Mouse (Mus musculus) heart, adult 2 months (tissue): ENCODE results near the gene 1700025F22Rik. TPM values are rescaled to one million over a fixed set of nuclear protein-coding genes. Genes with fewer than 3 reads are reported as not detected.
"Not testable (repeated sequence)": the region's sequence is repeated elsewhere in the genome, so short reads cannot be mapped to it uniquely, and the experiment has no call there.

Experiments used
- DNase-seq, 2 experiments: peaks; one replicate each; pipeline ENCODE4 v3.0.0; 2021
- H3K27ac ChIP-seq: fragments of 200-600 bp; 2 replicates; pipeline ENCODE4 v1.8.1; 2022
- H3K27me3 ChIP-seq: fragments of 200-500 bp; 2 replicates; pipeline ENCODE4 v1.6.1; 2012; ENCODE audit warnings: mild to moderate bottlenecking, low read length, inconsistent platforms, mixed read lengths; ENCODE audit not compliant: control insufficient read depth, insufficient read depth
- H3K36me3 ChIP-seq: fragments of 200-500 bp; 2 replicates; pipeline ENCODE4 v1.6.1; 2012; ENCODE audit warnings: low read length, inconsistent platforms; ENCODE audit not compliant: control insufficient read depth, insufficient read depth
- H3K4me1 ChIP-seq: fragments of 200-500 bp; 2 replicates; pipeline ENCODE4 v1.6.1; 2011; ENCODE audit warnings: low read length; ENCODE audit not compliant: control insufficient read depth, insufficient read depth
- H3K4me3 ChIP-seq: fragments of 200-600 bp; 2 replicates; pipeline ENCODE4 v1.8.1; 2022
- H3K79me2 ChIP-seq: fragments of 200-500 bp; replicated peaks from 2 replicates; pipeline ENCODE4 v1.6.1; 2012; ENCODE audit warnings: mild to moderate bottlenecking, inconsistent platforms, low read length, moderate library complexity, mixed read lengths; ENCODE audit not compliant: control insufficient read depth, insufficient read depth
- H3K9ac ChIP-seq: fragments of 200-500 bp; 2 replicates; pipeline ENCODE4 v1.6.1; 2012; ENCODE audit warnings: low read depth, mild to moderate bottlenecking, control low read depth, inconsistent platforms, low read length, mixed read lengths
- CTCF ChIP-seq: fragments of 200-600 bp; IDR thresholded peaks from 2 replicates; pipeline ENCODE4 v1.8.1; 2022; ENCODE audit warnings: antibody characterized with exemption, mild to moderate bottlenecking, moderate library complexity
- EP300 ChIP-seq: fragments of 200-500 bp; IDR thresholded peaks from 2 replicates; pipeline ENCODE4 v1.6.1; 2011; ENCODE audit warnings: low read depth, low read length, control low read depth; ENCODE audit not compliant: insufficient read depth
- POLR2A ChIP-seq: fragments of 200-500 bp; IDR thresholded peaks from 2 replicates; pipeline ENCODE4 v1.6.1; 2011; ENCODE audit warnings: mild to moderate bottlenecking, low read depth, low read length, control low read depth; ENCODE audit not compliant: insufficient read depth
- WGBS: fragments of 180-500 bp; shearing (Covaris S2); methylation state at CpG from one replicate; pipeline ENCODE4 v1.1.7; 2018; 5-methylcytosine and 5-hydroxymethylcytosine counted together
- intact Hi-C: fragments of 180-260 bp; cut with DNase I; formaldehyde crosslinking; loops from one replicate; pipeline ENCODE4 v1.15.1; 2025
- long read RNA-seq: library from polyadenylated mRNA; stranded (forward); transcript quantifications from one replicate; pipeline ENCODE4 v2.0.0, GENCODE M21; 2021
- polyA plus RNA-seq: library from polyadenylated mRNA; depleted of rRNA; stranded (reverse); fragments of >200 nt; gene quantifications from 2 replicates; pipeline ENCODE4 v1.2.3, GENCODE M21; 2012; rRNA removed
- total RNA-seq, 2 experiments: library from RNA; stranded (reverse); gene quantifications; 2 replicates each; pipeline ENCODE4 v1.2.3; 2021

Gene 1700025F22Rik
- total RNA-seq = not detected
- not detected in 2 replicates for polyA plus RNA-seq
- long read RNA-seq = 0 reads

DNA sequence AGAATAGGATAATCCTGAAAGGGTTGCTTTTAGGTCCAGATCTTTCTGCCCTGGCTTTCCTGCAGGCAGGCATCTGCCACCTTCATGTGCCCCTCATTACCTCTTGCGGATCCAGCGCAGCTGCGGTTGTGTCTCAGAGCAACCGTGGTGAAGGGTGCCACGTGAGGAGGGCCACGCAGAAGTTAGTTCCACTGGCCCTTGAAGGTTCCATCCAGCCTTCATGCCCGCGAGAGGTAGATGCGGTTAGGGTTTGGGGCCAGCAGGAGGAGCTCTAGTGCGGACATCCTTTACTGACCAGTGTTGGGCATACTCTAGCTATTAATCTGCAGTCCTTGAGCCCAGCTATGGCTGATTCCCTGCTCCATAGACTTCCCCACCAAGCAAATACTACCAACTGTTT, at the start of gene 1700025F22Rik:
Gene 1700025F22Rik (minus strand): TSS at position 149 of the 400 bp plus-strand sequence.
- TF ChIP-seq CTCF (peak; percentile 47), POLR2A (no peak), EP300 (no peak)
- Histone ChIP-seq H3K4me1 (no peaks in the 10 kb centered on the region), H3K4me3 (no peak within 1 kb of the TSS), H3K27me3 (no peaks in the 10 kb centered on the region), H3K27ac (no peak within 1 kb of the TSS), H3K9ac (no peak within 1 kb of the TSS), H3K79me2 (no peaks in the 10 kb centered on the region), H3K36me3 (no peaks in the 10 kb centered on the region)
- intact Hi-C loops = no loop called here
- DNase-seq = peak; percentile 14 to 29
- 35% methylated on average over 10 of the region's 10 CpGs for WGBS

DNA sequence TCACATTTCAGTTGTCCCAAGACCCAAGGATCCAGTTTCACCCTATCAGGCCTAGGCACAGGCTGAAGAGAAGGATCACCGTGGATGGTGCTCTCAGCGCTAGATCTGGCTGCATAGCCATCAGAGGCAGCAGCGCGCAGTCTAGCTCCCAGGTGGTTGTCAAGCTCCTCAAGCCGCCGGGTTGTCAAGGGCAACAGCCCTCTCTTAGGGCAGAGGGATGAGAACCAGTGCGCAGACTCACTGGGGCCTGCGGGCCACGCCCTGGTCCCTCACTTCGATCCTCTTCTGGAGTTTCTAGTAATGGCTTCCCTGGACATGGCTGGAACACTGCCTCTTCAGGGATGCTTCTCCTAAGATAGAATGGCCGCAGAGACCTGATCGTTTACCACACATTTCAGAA, 31.4 kb upstream of the 1700025F22Rik start, which contains the start of gene Ms4a13:
Gene Ms4a13 (minus strand): TSS at position 192 of the 400 bp plus-strand sequence.
- Histone ChIP-seq H3K27ac (no peak within 1 kb of the TSS), H3K4me3 (no peak within 1 kb of the TSS), H3K27me3 (no peaks in the 10 kb centered on the region), H3K36me3 (no peaks in the 10 kb centered on the region), H3K79me2 (no peaks in the 10 kb centered on the region), H3K9ac (no peak within 1 kb of the TSS), H3K4me1 (no peaks in the 10 kb centered on the region)
- intact Hi-C loops = no loop called here
- TF ChIP-seq POLR2A (no peak), EP300 (no peak), CTCF (no peak)
- WGBS = 68% methylated on average over 12 of the region's 12 CpGs
- DNase-seq = no peak

DNA sequence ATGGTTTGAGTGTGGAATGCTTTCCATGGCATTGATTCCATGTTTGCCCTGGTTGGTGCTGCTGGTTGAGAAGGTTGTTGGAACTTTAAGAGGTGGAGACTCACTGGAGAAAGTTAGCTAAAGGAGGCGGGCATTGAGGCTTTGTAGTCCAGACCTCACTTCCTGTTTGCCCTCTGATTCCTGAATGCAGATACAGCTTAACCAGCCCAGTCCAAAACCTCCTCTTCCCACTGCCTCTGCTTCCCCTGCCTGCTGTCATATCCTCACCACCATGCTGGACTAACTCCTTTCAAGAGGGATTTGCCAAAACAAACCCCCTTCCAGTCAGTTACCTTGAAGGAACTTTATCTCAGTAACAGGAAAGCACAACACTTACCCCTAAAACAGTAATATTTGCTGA, 27.4 kb upstream of the 1700025F22Rik start:
- TF ChIP-seq EP300 (no peak), POLR2A (no peak), CTCF (no peak)
- Histone ChIP-seq H3K27me3 (no peaks in the 10 kb centered on the region), H3K27ac (no peak overlapping the region), H3K4me3 (no peak overlapping the region), H3K79me2 (no peaks in the 10 kb centered on the region), H3K36me3 (no peaks in the 10 kb centered on the region), H3K9ac (no peak overlapping the region), H3K4me1 (no peaks in the 10 kb centered on the region)
- DNase-seq = no peak
- intact Hi-C loops = no loop called here
- WGBS = 36% methylated on average over 1 of the region's 1 CpGs

DNA sequence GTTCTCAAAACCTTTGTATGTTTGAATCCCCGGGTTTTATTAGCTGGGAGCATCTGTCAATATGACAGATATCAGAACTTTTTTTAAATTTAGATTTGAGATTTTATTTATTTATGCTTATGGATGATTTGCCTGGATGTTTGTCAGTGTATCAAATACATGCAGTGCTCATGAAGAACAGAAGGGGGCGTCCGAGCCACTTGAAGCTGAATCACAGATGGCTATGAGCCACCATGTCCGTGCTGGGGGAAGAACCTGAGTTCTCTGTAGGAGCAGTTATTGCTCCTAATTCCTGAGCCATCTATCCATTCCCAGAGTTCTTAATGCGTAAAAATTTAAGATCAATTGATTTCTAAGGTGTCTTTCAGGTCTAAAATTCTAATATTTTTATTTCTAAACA, 19.0 kb upstream of the 1700025F22Rik start:
- TF ChIP-seq EP300 (no peak), CTCF (peak; percentile 51), POLR2A (no peak)
- H3K36me3 ChIP-seq = no peaks in the 10 kb centered on the region

DNA sequence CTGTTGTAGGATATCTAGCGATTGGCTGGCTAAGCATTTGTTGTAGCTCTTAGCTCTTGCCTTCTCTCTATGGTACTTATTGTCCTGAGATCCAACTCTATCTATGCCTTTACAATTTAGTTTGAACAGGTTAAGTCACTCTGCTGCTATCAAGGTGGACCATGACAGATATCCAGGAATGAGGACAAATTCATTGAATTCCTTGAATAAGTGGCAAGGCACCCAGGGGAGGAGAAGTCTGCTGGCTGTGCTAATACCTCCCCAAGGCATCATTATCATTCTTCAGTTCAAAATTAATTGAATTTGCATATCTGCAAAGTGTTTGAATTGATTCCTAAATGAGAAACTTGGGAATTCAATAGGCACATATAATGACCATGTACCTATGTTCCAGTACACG, 12.3 kb upstream of the 1700025F22Rik start:
- WGBS = 59% methylated on average over 2 of the region's 2 CpGs
- TF ChIP-seq CTCF = no peak
- TF ChIP-seq EP300 = no peak
- intact Hi-C loops = no loop called here
- Histone ChIP-seq H3K9ac (no peak overlapping the region), H3K79me2 (no peaks in the 10 kb centered on the region), H3K4me1 (no peaks in the 10 kb centered on the region), H3K27ac (no peak overlapping the region), H3K27me3 (no peaks in the 10 kb centered on the region), H3K4me3 (no peak overlapping the region), H3K36me3 (no peaks in the 10 kb centered on the region)
- no peak for DNase-seq

More for the DNA sequence above, 19.0 kb upstream of the 1700025F22Rik start:
- Histone ChIP-seq H3K4me1 (no peaks in the 10 kb centered on the region), H3K27ac (no peak overlapping the region), H3K27me3 (no peaks in the 10 kb centered on the region), H3K79me2 (no peaks in the 10 kb centered on the region), H3K4me3 (no peak overlapping the region), H3K9ac (no peak overlapping the region)
- 17% methylated on average over 5 of the region's 5 CpGs for WGBS
- intact Hi-C loops = no loop called here
- peak; percentile 22 to 25 for DNase-seq

DNA sequence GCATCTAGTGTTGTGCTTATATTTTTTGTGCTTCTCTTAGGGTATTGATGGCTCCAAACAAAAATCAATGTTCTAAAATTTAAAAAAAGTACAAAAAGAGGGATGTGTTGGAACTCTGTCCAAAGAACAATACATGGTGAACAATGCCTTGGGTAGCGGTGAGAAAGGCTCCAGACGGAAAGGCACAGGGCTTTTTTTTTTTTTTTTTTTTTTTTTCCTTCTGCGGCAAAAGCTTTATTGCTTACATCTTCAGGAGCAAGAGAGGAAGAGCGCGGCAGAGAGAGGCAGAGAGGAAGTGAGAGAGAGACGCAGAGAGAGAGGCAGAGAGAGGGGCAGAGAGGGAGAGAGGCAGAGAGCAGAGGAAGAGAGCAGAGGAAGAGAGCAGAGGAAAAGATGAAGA, 7.2 kb downstream of the 1700025F22Rik start:
- DNase-seq, H3K9ac ChIP-seq, intact Hi-C loops: not testable (repeated sequence)

DNA sequence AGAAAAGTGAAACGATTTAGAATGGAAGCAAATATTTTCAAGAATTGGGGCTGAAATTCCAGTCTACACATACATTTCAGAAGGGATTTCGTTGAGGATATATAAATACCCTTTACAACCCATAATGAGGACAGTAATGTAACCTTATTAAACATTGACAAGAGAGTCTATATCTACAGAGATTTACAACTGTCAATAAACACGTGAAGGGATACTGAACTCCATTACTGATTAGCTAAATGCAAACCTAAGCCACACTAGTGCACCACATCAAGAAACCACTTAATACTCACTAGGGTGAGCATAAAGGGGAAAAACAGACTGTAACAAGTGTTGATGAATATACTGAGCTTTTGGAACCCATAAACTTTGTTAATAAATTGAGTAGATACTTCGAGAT, 29.8 kb downstream of the 1700025F22Rik start:
- WGBS = 66% methylated on average over 4 of the region's 4 CpGs
- DNase-seq = no peak
- Histone ChIP-seq H3K27me3 (no peaks in the 10 kb centered on the region), H3K79me2 (no peaks in the 10 kb centered on the region), H3K4me1 (no peaks in the 10 kb centered on the region), H3K4me3 (no peak overlapping the region), H3K27ac (no peak overlapping the region), H3K9ac (no peak overlapping the region), H3K36me3 (no peaks in the 10 kb centered on the region)
- TF ChIP-seq EP300 (no peak), CTCF (no peak), POLR2A (no peak)
- intact Hi-C loops = no loop called here

More for the DNA sequence above, 7.2 kb downstream of the 1700025F22Rik start:
- H3K79me2 ChIP-seq, H3K27ac ChIP-seq, H3K4me1 ChIP-seq, H3K27me3 ChIP-seq, H3K4me3 ChIP-seq, H3K36me3 ChIP-seq: not testable (repeated sequence)
- WGBS = 63% methylated on average over 6 of the region's 6 CpGs
